Mouse (Mus musculus) embryonic fibroblast, embryonic 13.5 days (primary cell): ENCODE measurements around the gene Sh3bp1. TPM values are rescaled to one million over a fixed set of nuclear protein-coding genes. Genes with fewer than 3 reads are reported as not detected.

ENCODE experiments used
- H3K27ac ChIP-seq: 2 replicates; pipeline ENCODE4 v1.5.1; 2012; ENCODE audit warnings: low read length, control low read depth, inconsistent platforms; ENCODE audit not compliant: insufficient read depth
- H3K4me1 ChIP-seq: 2 replicates; pipeline ENCODE4 v1.6.1; 2011; ENCODE audit warnings: low read length; ENCODE audit not compliant: control insufficient read depth, insufficient read depth
- H3K4me3 ChIP-seq: 2 replicates; pipeline ENCODE4 v1.5.1; 2011; ENCODE audit warnings: mild to moderate bottlenecking, control low read depth, low read length; ENCODE audit not compliant: insufficient read depth
- CTCF ChIP-seq: IDR thresholded peaks from 2 replicates; pipeline ENCODE4 v1.5.1; 2011; ENCODE audit warnings: mild to moderate bottlenecking, control low read depth, low read length, moderate library complexity, borderline replicate concordance; ENCODE audit not compliant: insufficient read depth
- POLR2A ChIP-seq: IDR thresholded peaks from 2 replicates; pipeline ENCODE4 v1.6.1; 2011; ENCODE audit warnings: low read depth, mild to moderate bottlenecking, control low read depth, low read length, moderate library complexity
- polyA plus RNA-seq: library from polyadenylated mRNA; stranded (reverse); fragments of >200 nt; gene quantifications from 2 replicates; pipeline ENCODE4 v1.2.4, GENCODE M21; 2011; ENCODE audit warnings: low read depth; ENCODE audit not compliant: missing spikeins, insufficient read length

The Sh3bp1 gene
- polyA plus RNA-seq, 1 experiment = 44.1 TPM

- Histone ChIP-seq H3K4me3 (no peak overlapping the region), H3K27ac (no peak overlapping the region), H3K4me1 (peaks cover 4% of the 10 kb centered on the region; the same call in 1 of the 2 replicates)
- TF ChIP-seq CTCF (no peak), POLR2A (no peak)
These were observed 37.7 kb downstream of the Sh3bp1 start for GRCm38 (mm10) chr15:78937311-78937710.

- no peak overlapping the region for H3K27ac ChIP-seq
- no peak overlapping the region for H3K4me3 ChIP-seq
- peaks cover 4% of the 10 kb centered on the region; the same call in 1 of the 2 replicates for H3K4me1 ChIP-seq
- TF ChIP-seq POLR2A = no peak
- TF ChIP-seq CTCF = no peak
These were observed 38.4 kb downstream of the Sh3bp1 start for GRCm38 (mm10) chr15:78937963-78938362.

- no peak for TF ChIP-seq POLR2A
- no peak for TF ChIP-seq CTCF
- peaks cover 4% of the 10 kb centered on the region; the same call in 1 of the 2 replicates for H3K4me1 ChIP-seq
- H3K27ac ChIP-seq = no peak overlapping the region
- no peak overlapping the region for H3K4me3 ChIP-seq
These were observed 40.8 kb downstream of the Sh3bp1 start for GRCm38 (mm10) chr15:78940325-78940724.

GRCm38 (mm10) chr15:78942663-78943062, 43.1 kb downstream of the Sh3bp1 start:
- Histone ChIP-seq H3K4me3 (no peak overlapping the region), H3K4me1 (no peaks in the 10 kb centered on the region), H3K27ac (no peak overlapping the region)
- TF ChIP-seq POLR2A = peak; percentile 36; the same call in 1 of the 2 replicates
- TF ChIP-seq CTCF = 0 out of 2 replicates have a peak, but pooled peaks have one; percentile 20

GRCm38 (mm10) chr15:78946232-78946631, 46.7 kb downstream of the Sh3bp1 start:
- no peak overlapping the region for H3K27ac ChIP-seq
- H3K4me1 ChIP-seq = 0 out of 2 replicates have a peak, but pooled peaks cover 3% of the 10 kb centered on the region
- H3K4me3 ChIP-seq = no peak overlapping the region
- TF ChIP-seq CTCF (no peak), POLR2A (no peak)

GRCm38 (mm10) chr15:78947657-78948056, 48.1 kb downstream of the Sh3bp1 start, which contains the start of gene Triobp:
Triobp (plus strand) TSS chr15:78947724.
- H3K4me3 ChIP-seq = peak within 1 kb of the TSS; percentile 37
- no peak within 1 kb of the TSS for H3K27ac ChIP-seq
- no peak for TF ChIP-seq CTCF
- peak; percentile 66 for TF ChIP-seq POLR2A
- 0 out of 2 replicates have a peak, but pooled peaks cover 3% of the 10 kb centered on the region for H3K4me1 ChIP-seq

GRCm38 (mm10) chr15:78948152-78948725, 48.7 kb downstream of the Sh3bp1 start:
- TF ChIP-seq POLR2A (no peak), CTCF (no peak)
- Histone ChIP-seq H3K4me1 (0 out of 2 replicates have a peak, but pooled peaks cover 3% of the 10 kb centered on the region), H3K27ac (no peak overlapping the region), H3K4me3 (peak overlapping the region; percentile 37)

GRCm38 (mm10) chr15:78948883-78949282, 49.3 kb downstream of the Sh3bp1 start:
- TF ChIP-seq POLR2A (no peak), CTCF (no peak)
- Histone ChIP-seq H3K4me3 (no peak overlapping the region), H3K4me1 (0 out of 2 replicates have a peak, but pooled peaks cover 3% of the 10 kb centered on the region), H3K27ac (no peak overlapping the region)

- H3K4me3 ChIP-seq = no peak overlapping the region
- TF ChIP-seq CTCF (no peak), POLR2A (no peak)
- peaks cover 7% of the 10 kb centered on the region; the same call in 1 of the 2 replicates for H3K4me1 ChIP-seq
- no peak overlapping the region for H3K27ac ChIP-seq
These were observed 56.1 kb downstream of the Sh3bp1 start for GRCm38 (mm10) chr15:78955663-78956062.

GRCm38 (mm10) chr15:78956351-78956750, 56.8 kb downstream of the Sh3bp1 start:
- H3K27ac ChIP-seq = no peak overlapping the region

GRCm38 (mm10) chr15:78957021-78957420, 57.5 kb downstream of the Sh3bp1 start:
- Histone ChIP-seq H3K27ac (no peak overlapping the region), H3K4me3 (no peak overlapping the region)
- no peak for TF ChIP-seq POLR2A

More at GRCm38 (mm10) chr15:78956351-78956750, 56.8 kb downstream of the Sh3bp1 start:
- H3K4me1 ChIP-seq = peaks cover 7% of the 10 kb centered on the region; the same call in 1 of the 2 replicates
- no peak overlapping the region for H3K4me3 ChIP-seq
- TF ChIP-seq CTCF = no peak
- no peak for TF ChIP-seq POLR2A

More at GRCm38 (mm10) chr15:78957021-78957420, 57.5 kb downstream of the Sh3bp1 start:
- H3K4me1 ChIP-seq = peaks cover 7% of the 10 kb centered on the region; the same call in 1 of the 2 replicates
